Mouse (Mus musculus): ENCODE measurements around the gene Tmem125. TPM values are rescaled to one million over a fixed set of nuclear protein-coding genes. Genes with fewer than 3 reads are reported as not detected.
"Not testable (repeated sequence)": the region's sequence is repeated elsewhere in the genome, so short reads cannot be mapped to it uniquely, and the experiment has no call there.

The Tmem125 gene
- polyA plus RNA-seq, 1 experiment from 2014 or later: 10.1 TPM

GRCm38 (mm10) chr4:118509050-118509449 is 34.8 kb downstream of the Tmem125 start:
- Histone ChIP-seq H3K27me3 (replicated peaks) (no peaks in the 10 kb centered on the region), H3K9me3 (no peaks in the 10 kb centered on the region), H3K9ac (no peak overlapping the region), H3K36me3 (no peaks in the 10 kb centered on the region), H3K27ac (no peak overlapping the region), H3K4me1 (no peaks in the 10 kb centered on the region), H3K4me2 (no peak overlapping the region), H3K4me3 (replicated peaks) (no peak overlapping the region)
- 28% methylated on average over 6 of the region's 6 CpGs for WGBS
- ATAC-seq (ENCODE audit: insufficient read depth, low FRiP score, low read depth): no peak

DNA sequence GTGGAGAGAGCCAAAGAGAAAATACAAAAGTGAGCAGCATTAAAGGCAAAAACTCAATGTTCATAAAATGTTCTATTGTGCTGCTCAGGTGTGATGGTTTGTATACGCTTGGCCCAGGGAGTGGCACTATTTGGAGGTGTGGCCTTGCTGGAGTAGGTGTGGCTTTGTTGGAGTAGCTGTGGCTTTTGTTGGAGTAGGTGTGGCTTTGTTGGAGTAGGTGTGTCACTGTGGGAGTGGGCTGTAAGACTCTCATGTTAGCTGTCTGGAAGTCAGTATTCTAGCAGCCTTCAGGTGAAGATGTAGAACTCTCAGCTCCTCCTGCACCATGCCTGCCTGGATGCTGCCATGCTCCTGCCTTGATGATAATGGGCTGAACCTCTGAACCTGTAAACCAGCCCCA is 36.7 kb downstream of the Tmem125 start:
- H3K9ac ChIP-seq; H3K9me3 ChIP-seq; H3K4me3 ChIP-seq (replicated peaks); H3K36me3 ChIP-seq; H3K27ac ChIP-seq; H3K27me3 ChIP-seq (replicated peaks); ATAC-seq (ENCODE audit: insufficient read depth, low FRiP score, low read depth); H3K4me2 ChIP-seq; H3K4me1 ChIP-seq: not testable (repeated sequence)
- 81% methylated on average over 1 of the region's 1 CpGs for WGBS

GRCm38 (mm10) chr4:118505551-118505950 is 38.3 kb downstream of the Tmem125 start:
- Histone ChIP-seq H3K9me3 (no peaks in the 10 kb centered on the region), H3K4me3 (replicated peaks) (no peak overlapping the region), H3K36me3 (no peaks in the 10 kb centered on the region), H3K4me2 (no peak overlapping the region), H3K4me1 (no peaks in the 10 kb centered on the region), H3K27ac (no peak overlapping the region), H3K27me3 (replicated peaks) (no peaks in the 10 kb centered on the region), H3K9ac (no peak overlapping the region)
- 39% methylated on average over 3 of the region's 3 CpGs for WGBS
- ATAC-seq (ENCODE audit: insufficient read depth, low FRiP score, low read depth): no peak

- Histone ChIP-seq H3K27me3 (replicated peaks) (no peaks in the 10 kb centered on the region), H3K4me2 (no peak overlapping the region), H3K36me3 (no peaks in the 10 kb centered on the region), H3K9me3 (no peaks in the 10 kb centered on the region), H3K27ac (no peak overlapping the region), H3K4me1 (no peaks in the 10 kb centered on the region), H3K4me3 (replicated peaks) (no peak overlapping the region), H3K9ac (no peak overlapping the region)
- 72% methylated on average over 9 of the region's 9 CpGs for WGBS
- no peak for ATAC-seq (ENCODE audit: insufficient read depth, low FRiP score, low read depth)
Measured at GRCm38 (mm10) chr4:118500792-118501191, 43.1 kb downstream of the Tmem125 start.

GRCm38 (mm10) chr4:118500171-118500724 is 43.6 kb downstream of the Tmem125 start:
- Histone ChIP-seq H3K4me1 (no peaks in the 10 kb centered on the region), H3K36me3 (no peaks in the 10 kb centered on the region), H3K9me3 (no peaks in the 10 kb centered on the region), H3K9ac (no peak overlapping the region), H3K27me3 (replicated peaks) (no peaks in the 10 kb centered on the region), H3K4me2 (no peak overlapping the region), H3K27ac (no peak overlapping the region), H3K4me3 (replicated peaks) (no peak overlapping the region)
- no peak for ATAC-seq (ENCODE audit: insufficient read depth, low FRiP score, low read depth)
- WGBS: 42% methylated on average over 6 of the region's 6 CpGs

Other genes starting within 250 kb of the Tmem125 start
- gene Szt2, start 134.8 kb downstream of the Tmem125 start, polyA plus RNA-seq (2015; fragmentation: Nextera tagmentation; extraction: Ambion mirVana): 4.8 and 7.0 TPM in 2 replicates
- gene Med8, start 134.7 kb downstream of the Tmem125 start, polyA plus RNA-seq (2015; fragmentation: Nextera tagmentation; extraction: Ambion mirVana): 99.8 and 101 TPM in 2 replicates
- 128 and 136 TPM in 2 replicates for gene Elovl1, start 116.0 kb downstream of the Tmem125 start, polyA plus RNA-seq (2015; fragmentation: Nextera tagmentation; extraction: Ambion mirVana)
- 220 and 224 TPM in 2 replicates for gene Cdc20, start 106.7 kb downstream of the Tmem125 start, polyA plus RNA-seq (2015; fragmentation: Nextera tagmentation; extraction: Ambion mirVana)
- gene Mpl, start 86.5 kb downstream of the Tmem125 start, polyA plus RNA-seq (2015; fragmentation: Nextera tagmentation; extraction: Ambion mirVana): 0.28 and 0.45 TPM in 2 replicates
- 20.6 and 22.9 TPM in 2 replicates for gene Tie1, start 54.0 kb downstream of the Tmem125 start, polyA plus RNA-seq (2015; fragmentation: Nextera tagmentation; extraction: Ambion mirVana)
- 30.4 and 33.8 TPM in 2 replicates for gene 2610528J11Rik, start 17.0 kb downstream of the Tmem125 start, polyA plus RNA-seq (2015; fragmentation: Nextera tagmentation; extraction: Ambion mirVana)
- 0.06 and 0.33 TPM in 2 replicates for gene Cfap57, start 76.7 kb upstream of the Tmem125 start, polyA plus RNA-seq (2015; fragmentation: Nextera tagmentation; extraction: Ambion mirVana)
- gene Ebna1bp2, start 76.8 kb upstream of the Tmem125 start, polyA plus RNA-seq (2015; fragmentation: Nextera tagmentation; extraction: Ambion mirVana): 129 and 151 TPM in 2 replicates
- not detected in 2 replicates for gene Olfr62, start 114.9 kb upstream of the Tmem125 start, polyA plus RNA-seq (2015; fragmentation: Nextera tagmentation; extraction: Ambion mirVana)
- not detected in 2 replicates for gene Olfr1342, start 148.7 kb upstream of the Tmem125 start, polyA plus RNA-seq (2015; fragmentation: Nextera tagmentation; extraction: Ambion mirVana)
- gene Olfr1341, start 159.5 kb upstream of the Tmem125 start, polyA plus RNA-seq (2015; fragmentation: Nextera tagmentation; extraction: Ambion mirVana): not detected in 2 replicates
- gene Olfr1340, start 176.1 kb upstream of the Tmem125 start, polyA plus RNA-seq (2015; fragmentation: Nextera tagmentation; extraction: Ambion mirVana): not detected in 2 replicates
- not detected in 2 replicates for gene Olfr1339, start 188.1 kb upstream of the Tmem125 start, polyA plus RNA-seq (2015; fragmentation: Nextera tagmentation; extraction: Ambion mirVana)
- gene Olfr1338, start 214.7 kb upstream of the Tmem125 start, polyA plus RNA-seq (2015; fragmentation: Nextera tagmentation; extraction: Ambion mirVana): not detected in 2 replicates
- gene Olfr1337, start 238.5 kb upstream of the Tmem125 start, polyA plus RNA-seq (2015; fragmentation: Nextera tagmentation; extraction: Ambion mirVana): not detected in 2 replicates